Mouse (Mus musculus): ENCODE measurements around the gene Mtmr6. TPM values are rescaled to one million over a fixed set of nuclear protein-coding genes. Genes with fewer than 3 reads are reported as not detected.

Mtmr6 gene
- total RNA-seq (2015; ENCODE audit: low replicate concordance) (6.3 and 24.5 TPM in 2 replicates), total RNA-seq (2017; ENCODE audit: low replicate concordance) (20.0 and 24.4 TPM in 2 replicates)

DNA sequence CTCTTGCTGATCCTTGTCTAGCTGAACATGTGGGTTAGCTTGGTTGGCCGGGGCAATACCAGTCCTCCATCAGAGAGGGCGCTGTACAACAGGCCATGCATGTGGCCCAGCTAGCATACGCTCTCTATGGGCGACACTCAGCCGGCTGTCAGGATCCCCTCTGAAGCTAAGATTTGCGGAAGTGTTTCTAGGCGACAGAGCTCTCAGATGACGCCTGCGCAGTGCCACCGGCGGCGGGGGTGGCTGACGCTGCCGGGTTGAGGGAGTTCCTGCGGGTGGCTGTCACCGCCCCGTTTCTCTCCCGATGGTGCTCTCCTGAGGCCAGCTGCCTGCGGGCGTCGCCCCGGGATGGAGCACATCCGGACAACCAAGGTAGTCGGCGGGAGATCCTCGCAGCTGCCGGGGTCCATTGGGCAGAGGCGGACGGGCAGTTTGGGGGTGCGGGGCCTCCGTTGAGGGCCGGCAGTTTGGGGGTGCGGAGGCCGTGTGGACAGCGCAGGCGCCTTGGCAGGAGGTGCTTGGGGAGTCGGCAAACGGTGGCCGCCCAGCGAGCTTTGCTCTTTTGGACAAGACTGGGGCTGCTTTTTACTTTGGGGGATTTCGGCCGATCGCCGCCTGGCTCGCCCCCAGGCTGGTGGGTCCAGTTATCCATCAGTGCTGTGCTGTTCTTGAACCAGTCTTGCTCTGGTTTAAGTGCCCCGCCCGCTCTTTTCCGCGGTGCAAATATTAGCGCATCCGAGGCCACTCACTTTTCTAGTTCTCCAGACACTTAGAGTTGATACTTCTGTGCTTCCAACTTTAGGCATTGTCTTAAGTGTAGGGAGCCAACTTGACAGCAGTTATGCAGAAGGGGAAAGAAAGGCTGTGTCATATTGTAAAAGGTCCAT, at the start of gene Mtmr6:
TSS of gene Mtmr6 (plus strand) at position 239 of the 887 bp plus-strand sequence.
- peak; percentile 100 for ATAC-seq (replicated peaks; ENCODE audit: low FRiP score, poor library complexity, severe bottlenecking)

DNA sequence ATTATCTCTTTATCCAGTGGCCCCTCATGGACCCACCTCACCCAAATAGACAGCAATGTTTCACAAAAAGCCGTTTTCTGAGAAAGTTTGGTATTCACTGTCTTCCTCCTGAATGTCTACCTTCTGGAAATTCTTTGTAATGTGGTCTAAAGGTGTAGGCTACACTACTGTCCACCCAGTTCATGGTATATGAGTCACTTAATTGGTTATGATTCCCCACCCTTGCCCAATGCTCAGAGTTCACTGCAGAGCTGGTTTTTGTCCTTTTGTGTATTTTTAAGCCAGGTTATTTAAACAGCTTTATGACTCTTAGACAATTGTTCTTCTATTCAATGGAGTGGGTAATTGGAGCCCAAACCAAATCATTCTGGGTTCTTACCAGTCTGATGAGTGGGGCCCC, 48.9 kb upstream of the Mtmr6 start:
- ATAC-seq (replicated peaks; ENCODE audit: low FRiP score, poor library complexity, severe bottlenecking) = no peak

DNA sequence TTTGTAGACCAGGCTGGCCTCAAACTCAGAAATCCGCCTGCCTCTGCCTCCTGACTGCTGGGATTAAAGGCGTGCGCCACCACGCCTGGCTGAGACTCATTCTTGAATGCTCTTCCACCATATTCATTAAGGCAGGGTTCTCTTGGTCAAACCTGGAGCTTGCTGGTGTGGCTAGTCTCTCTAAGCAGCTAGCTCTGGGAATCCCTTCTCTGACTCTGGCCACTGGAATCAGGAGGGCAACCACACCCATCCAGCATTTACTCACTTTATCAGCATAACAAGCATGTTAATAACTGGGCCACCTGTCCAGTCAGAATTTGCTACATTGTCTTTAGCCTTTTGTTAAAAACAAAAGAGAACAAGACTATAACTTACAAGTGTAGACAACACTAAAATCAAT, 47.4 kb upstream of the Mtmr6 start:
- no peak for ATAC-seq (replicated peaks; ENCODE audit: low FRiP score, poor library complexity, severe bottlenecking)

DNA sequence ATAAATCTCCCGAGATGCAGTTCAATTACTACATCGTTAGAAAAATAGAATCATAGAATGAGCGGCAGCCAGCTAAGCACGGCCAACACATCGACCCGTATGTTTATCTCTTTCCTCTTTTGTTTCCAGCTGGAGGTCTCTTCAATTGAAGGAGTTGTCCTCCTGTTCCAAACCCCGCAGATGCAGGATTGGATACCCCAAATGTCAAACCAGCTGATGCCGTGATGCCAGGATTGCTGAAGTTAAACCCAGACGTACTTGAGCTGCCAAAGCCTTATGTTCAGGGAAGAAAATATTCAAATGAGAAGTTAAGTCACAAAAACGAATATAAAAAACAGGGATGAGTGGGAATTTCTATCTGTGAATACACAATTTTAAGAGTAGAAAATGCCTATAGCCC, 45.1 kb upstream of the Mtmr6 start:
- no peak for ATAC-seq (replicated peaks; ENCODE audit: low FRiP score, poor library complexity, severe bottlenecking)

DNA sequence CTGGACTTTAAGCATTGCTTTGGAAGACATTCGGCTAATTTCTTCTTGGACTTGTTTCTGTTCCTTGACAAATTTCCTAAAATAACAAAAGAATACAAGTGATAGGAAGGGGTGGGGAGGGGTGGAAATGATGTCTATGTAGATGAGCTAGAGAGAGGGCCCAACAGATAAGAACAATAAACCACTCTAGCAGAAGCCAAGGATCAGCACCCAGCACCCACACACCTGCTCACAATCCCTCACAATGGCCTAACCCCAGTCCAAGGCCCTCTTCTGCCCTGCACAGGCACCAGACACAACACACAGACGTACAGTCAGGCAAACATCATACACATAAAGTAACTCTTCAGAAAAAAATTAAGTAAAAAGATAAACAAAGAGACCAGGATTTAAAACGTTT, 26.5 kb upstream of the Mtmr6 start:
- no peak for ATAC-seq (replicated peaks; ENCODE audit: low FRiP score, poor library complexity, severe bottlenecking)

DNA sequence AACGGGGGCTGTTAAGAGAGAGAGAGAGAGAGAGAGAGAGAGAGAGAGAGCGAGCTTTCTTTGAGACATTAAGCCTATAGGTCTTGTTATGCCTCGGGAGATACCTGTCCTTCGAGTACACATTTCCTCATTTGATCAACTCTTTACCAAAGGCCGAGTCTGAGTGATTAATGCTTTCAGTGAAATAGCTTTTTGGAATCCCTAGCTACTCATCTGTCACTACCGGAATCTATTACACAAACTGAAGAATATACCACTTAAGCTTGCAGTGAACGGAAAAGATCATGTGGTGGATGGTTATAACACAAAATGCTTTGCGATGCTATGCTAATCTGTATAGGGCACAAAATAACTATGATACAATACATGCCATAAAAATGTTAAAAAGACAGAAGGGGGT, 14.7 kb upstream of the Mtmr6 start:
- ATAC-seq (replicated peaks; ENCODE audit: low FRiP score, poor library complexity, severe bottlenecking) = no peak

DNA sequence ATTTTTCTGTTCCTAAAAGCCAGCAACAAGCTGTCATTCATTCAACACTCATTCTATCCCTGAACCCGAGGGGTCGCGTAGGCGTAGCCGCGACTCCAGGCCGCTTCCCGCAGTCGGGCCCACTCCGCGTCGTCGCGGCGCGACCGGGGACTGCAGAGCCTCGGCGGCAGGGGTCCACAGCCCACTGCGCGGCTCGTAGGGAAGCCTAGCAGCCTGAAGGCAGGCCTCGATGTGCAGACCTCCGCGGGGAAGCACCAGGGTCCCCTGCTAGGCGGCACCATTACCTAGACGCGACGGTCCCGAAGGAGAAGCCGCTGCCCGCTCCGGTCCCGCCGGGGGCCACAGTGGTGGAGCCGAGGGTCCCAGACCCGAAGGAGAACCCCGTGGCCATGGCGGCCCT, 14.1 kb upstream of the Mtmr6 start:
- ATAC-seq (replicated peaks; ENCODE audit: low FRiP score, poor library complexity, severe bottlenecking) = no peak; the same call in 1 of the 2 replicates

DNA sequence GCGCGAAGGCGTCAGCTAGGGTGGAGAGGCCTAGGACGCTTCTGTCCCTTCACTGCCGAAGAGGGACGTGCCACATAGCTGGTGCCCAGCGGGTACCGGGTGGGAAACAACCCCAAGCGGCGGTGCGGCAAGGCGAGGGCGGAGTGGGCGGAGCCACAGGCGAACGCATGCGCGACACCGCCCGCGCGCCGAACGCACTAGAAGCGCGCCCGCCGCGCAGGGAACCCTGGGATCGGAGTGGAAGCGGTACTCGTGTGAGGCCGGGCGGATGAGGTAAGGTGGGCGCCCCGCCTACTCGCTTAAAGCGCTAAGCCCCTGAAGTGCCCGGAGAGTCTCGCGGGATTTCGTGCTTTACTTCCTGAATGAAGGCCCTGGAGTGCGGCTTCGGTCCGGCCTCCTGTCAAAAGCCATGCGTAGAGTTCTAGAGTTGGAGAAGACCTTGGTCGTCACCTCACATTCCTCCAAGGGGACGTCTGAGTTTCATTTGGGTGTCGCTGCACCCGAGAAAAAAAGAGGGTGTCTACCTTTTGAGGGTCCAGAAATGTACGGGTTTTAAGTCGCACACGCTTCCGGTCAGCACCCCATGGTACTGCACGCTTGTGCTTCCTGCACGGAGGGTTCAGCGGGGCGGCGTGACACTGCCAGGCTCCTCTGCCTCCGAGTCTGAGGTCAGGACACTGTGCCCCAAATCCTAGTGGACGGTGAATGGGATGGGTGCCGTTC, 13.6 kb upstream of the Mtmr6 start, which contains the start of the genes Nupl1 and Gm49336:
TSS of gene Nupl1 (minus strand) at position 151 of the 723 bp plus-strand sequence.
TSS of gene Gm49336 (minus strand) at position 227 of the 723 bp plus-strand sequence.
- peak; percentile 97 for ATAC-seq (replicated peaks; ENCODE audit: low FRiP score, poor library complexity, severe bottlenecking)

DNA sequence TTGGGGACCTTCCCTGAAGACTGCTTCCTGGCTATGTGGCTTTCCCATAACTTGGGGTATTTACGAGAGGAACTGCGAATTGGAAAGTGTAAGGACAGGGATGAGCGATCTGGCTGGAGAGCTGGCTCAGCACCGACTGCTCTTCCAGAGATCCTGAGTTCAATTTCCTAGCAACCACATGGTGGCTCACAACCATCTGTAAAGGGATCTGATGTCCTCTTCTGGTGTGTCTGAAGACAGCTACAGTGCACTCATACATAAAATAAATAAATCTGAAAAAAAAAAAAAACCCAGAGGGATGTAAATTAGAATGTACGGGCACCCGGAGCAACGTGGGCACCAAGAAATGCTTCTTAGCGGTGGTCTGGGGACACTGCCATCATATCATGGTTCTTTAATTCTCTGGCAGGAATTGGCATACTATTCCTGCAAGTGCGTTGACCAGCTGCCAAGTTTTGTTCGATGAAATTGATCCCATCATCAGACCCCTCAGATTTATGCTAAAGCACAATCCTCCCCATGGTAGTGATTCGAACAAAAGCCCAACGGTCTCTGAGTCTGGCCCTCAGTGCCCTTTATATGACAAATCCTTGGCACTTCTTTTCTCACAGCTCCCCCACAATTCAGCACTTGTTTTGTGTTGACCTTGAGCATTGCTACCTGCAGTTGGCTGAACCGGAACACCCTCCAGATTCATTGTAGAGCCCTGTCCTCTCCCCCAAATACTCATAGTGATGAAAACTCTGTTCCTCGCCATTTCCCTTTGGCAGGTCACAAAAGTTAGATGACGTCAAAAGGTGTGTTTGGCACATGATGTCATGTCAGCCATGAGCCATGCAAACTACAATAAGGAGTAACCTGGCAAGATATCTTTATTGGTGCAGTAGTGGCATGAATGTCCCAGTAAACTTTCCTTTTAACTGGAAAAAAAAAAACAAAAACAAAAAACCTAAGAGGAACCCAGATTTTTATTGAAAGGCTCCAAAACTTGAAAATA, 12.7 kb upstream of the Mtmr6 start:
- no peak for ATAC-seq (replicated peaks; ENCODE audit: low FRiP score, poor library complexity, severe bottlenecking)

DNA sequence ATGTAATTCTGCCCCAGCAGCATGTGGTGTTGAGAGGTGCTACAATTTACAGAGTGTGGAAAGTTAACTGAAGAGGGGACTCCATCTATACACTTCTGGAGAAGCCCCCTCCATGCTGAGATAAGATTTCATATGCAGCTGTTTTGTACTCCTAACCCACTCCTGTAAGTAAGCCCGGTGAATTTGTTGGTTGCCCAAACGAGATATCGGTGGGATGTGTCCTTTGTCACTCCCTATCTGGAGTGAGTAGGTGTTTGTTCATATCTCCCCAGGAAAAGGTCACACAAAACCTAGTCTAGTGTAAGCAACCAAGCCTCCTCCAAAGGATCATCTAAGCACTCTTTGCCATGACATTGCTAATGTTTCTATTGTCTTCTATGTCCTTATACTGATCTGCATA, 11.6 kb upstream of the Mtmr6 start:
- no peak for ATAC-seq (replicated peaks; ENCODE audit: low FRiP score, poor library complexity, severe bottlenecking)

DNA sequence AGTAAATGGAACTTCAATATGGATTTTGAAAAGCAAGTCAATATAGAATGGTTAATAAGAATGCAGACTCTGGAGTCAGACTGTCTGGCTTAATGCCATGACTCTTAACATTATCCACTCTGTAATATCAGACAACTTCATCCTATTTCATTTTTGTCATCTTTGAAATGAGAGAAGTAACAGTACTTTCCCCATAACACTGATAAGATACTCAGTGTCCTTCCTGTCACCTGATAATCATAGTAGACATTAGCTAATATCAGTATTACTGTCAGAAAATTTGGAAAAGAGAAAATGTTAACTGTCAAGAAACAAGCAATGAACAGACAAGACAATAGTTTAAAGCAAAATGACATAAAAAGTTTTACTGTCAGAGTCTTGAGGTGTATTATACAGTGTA, 10.3 kb upstream of the Mtmr6 start:
- ATAC-seq (replicated peaks; ENCODE audit: low FRiP score, poor library complexity, severe bottlenecking) = no peak

DNA sequence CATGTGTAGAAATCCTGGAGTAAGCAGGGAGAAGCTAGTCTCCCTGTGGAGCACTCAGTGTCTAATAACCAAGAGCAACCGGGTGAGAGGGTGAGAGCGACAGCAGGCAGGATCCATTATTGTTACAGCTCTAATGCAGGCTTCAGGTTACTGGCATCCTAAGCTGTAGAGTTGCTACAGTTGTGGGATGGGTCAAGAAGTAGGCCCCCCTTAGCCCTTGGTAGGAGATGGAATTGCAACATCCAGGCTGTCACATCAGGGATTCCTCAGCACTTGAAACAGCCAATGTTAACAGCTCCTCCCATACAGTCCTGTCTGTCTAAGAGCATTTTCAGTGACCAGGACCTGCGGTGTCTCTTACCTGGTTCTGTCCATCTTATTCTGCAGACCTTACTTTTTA, 8.7 kb upstream of the Mtmr6 start:
- ATAC-seq (replicated peaks; ENCODE audit: low FRiP score, poor library complexity, severe bottlenecking) = no peak

DNA sequence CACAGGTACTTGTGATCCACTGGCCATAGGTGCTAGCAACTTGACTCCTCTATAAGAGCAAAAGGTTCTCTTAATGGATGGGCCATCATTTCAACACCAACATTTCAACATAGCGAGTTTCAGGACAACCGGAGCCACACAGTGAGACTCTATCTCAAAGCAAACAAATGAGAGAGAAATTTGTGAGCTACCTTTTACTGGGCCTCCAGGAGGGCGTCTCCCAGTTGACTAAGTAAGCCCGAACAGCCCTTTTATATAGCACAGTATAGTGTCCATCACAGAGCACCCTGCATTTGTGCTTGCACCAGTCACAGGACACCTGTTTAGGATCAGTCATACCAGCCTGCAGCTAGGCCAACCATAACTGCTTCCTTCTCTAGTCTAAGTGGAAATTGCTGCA, 7.9 kb upstream of the Mtmr6 start:
- ATAC-seq (replicated peaks; ENCODE audit: low FRiP score, poor library complexity, severe bottlenecking) = no peak

DNA sequence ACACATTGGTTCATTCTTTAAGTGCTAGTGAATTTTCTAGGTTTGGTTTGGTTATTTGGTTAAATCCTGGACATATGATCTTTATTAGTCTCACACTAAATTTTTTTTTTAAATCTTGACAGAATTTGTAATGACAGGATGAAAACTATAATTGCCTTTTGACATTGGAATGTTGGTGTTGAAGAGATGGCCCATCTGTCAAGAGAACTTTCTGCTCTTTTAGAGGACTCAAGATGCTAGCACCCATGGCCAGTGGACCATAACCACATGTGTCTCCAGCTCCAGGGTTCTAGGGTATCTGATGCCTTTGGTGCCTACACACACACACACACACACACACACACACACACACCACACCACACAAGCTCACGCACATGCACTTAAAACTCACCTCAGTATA, 7.2 kb upstream of the Mtmr6 start:
- no peak for ATAC-seq (replicated peaks; ENCODE audit: low FRiP score, poor library complexity, severe bottlenecking)

DNA sequence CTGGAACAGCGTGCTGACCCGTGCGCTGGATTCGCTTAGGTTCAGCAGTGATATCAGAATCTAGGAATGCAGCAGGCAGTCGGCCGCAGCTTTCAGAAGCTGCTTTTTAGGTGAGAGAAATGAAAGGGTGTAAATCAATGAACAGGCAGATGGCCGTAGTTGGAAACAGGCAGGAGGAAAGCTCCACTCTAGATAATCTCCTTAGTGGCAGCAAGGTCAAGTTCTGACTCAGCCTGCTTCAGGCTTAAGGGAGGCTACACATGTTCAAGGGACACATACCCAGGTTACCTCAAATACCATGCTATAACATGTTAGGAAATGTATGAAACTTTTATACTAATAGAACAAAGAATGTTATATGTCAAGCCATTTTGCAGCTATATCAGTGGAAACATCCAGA, 2.7 kb upstream of the Mtmr6 start:
- ATAC-seq (replicated peaks; ENCODE audit: low FRiP score, poor library complexity, severe bottlenecking) = no peak

DNA sequence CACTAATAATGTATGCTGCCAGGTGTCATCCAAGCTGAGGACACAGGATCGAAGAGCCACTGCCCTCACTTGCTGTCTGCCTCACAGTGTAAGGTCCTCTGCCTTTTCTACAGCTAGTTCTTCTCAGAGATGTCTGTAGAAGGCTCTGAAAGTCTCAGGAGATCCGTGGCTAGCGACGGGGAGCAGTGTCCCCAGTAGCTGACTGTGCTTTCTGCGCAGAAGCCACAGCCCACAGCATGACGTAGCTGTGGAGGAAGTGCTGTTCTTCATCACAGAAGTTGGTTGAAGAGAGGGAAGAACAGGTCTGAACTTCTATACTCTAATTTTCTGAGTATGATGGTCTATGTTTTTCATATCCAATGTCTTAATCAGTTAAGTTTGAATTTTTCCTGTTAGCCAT, 4.3 kb downstream of the Mtmr6 start:
- ATAC-seq (replicated peaks; ENCODE audit: low FRiP score, poor library complexity, severe bottlenecking) = no peak

DNA sequence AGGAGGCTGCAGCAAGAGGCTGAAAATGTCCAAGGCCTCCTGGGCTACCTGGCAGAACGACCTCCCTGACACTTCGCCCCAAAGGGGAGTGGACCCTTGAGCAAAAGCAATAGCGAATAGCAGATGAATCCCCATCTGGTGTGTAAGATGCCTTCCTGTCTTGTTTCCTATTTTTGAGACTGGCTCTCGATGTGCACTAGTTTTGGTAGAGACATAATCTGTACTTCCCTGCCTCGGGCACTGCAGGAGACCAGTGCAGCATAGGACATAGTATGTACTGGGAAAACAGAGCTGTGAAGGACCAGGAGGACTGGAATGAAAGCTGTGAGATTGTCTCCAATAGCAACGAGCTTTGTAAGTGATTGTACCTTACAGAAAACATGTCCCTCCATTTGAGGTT, 8.3 kb downstream of the Mtmr6 start:
- no peak for ATAC-seq (replicated peaks; ENCODE audit: low FRiP score, poor library complexity, severe bottlenecking)

DNA sequence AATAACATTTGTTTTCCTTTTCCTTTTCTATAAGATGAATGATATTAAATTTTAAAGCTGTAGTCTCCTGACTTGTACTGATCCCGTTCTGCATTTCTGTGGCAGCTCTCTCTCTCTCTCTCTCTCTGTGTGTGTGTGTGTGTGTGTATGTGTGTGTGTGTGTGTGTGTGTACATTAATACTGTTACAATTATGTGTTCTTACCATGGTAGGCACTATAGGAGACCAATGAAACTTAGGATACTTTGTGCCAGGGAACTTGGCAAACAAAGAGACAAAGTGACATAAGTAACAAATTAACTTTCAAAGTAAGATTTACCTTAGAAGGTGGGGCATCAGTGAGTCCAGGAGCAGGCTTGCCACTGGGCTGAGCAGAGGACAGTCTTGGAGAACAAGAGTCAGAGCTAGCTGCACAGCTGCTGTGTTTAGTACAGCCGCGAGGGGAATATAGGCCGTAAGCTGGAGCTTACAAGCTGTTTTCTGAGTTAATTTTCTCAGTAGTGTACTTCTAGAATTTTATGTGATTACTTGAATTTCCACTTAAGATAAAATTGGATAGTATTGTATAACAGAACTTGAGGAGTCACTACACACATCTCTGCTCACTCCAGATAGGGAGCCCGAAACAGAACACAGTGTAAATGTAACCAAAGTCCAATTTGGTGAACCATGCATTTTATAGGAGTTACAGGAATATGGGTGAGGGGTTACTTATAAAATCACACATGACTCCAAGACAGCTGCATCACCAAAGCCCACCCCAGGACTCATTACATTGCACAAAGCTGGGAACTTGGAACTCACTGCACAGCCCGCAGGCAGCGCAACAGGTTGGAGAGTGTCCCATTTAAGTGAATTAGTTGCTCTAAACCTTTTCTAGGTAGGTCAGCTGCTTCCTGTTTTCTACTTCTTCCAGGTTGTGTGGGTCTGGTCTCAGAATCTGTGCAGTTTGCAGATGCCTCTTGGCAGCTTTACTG, 10.6 kb downstream of the Mtmr6 start:
- no peak for ATAC-seq (replicated peaks; ENCODE audit: low FRiP score, poor library complexity, severe bottlenecking)
